Mouse (Mus musculus) granulocyte monocyte progenitor cell, adult 5-6 weeks (primary cell): ENCODE results near the gene Iyd. TPM values are rescaled to one million over a fixed set of nuclear protein-coding genes. Genes with fewer than 3 reads are reported as not detected.
A peak's percentile ranks its signal among the peaks of the same experiment; 100 is the strongest.
"Not testable (repeated sequence)": the region's sequence is repeated elsewhere in the genome, so short reads cannot be mapped to it uniquely, and the experiment has no call there.

Source experiments
- ATAC-seq: replicated peaks from 2 replicates; pipeline ENCODE4 v1.8.0; 2016; ENCODE audit warnings: mild to moderate bottlenecking, moderate TSS enrichment, inconsistent platforms; ENCODE audit not compliant: poor library complexity, severe bottlenecking
- total RNA-seq, 2 experiments: library from RNA; stranded (forward) in 1 of 2; stranded (reverse) in 1 of 2; fragments of 200-712, 200-1000 nt in 1 of 2; fragments of >200 nt in 1 of 2; fragmentation: Nextera tagmentation in 1 of 2; gene quantifications; 2 replicates each; pipeline ENCODE4 v1.2.3; 2014 to 2017

Gene Iyd
- total RNA-seq (2014; fragmentation: Nextera tagmentation) (not detected in 2 replicates), total RNA-seq (2017) (not detected in 2 replicates)

- ATAC-seq = no peak
These were observed at the start of gene Iyd for GRCm38 (mm10) chr10:3540003-3540827. Gene Iyd, plus strand, starts transcription at chr10:3540240.

DNA sequence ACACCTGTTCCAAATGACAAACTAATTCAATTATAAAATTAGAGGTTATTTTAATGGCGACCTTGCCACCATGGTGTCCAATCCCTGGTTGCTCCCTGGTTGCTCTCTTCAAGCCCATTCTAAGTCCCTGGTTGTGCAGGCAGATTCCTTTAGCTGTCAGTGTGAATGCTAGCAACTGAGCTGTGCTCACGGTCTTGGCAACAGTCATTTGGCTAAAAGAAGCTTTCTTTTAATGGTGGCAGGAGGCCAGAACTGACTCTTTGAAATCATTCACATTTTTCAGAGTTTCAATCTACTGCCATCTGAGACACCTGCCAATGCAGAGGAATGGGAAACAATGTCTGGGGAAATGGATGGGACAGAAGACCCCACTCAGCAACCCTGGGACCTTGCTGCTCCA is 43.2 kb upstream of the Iyd start:
- no peak for ATAC-seq

DNA sequence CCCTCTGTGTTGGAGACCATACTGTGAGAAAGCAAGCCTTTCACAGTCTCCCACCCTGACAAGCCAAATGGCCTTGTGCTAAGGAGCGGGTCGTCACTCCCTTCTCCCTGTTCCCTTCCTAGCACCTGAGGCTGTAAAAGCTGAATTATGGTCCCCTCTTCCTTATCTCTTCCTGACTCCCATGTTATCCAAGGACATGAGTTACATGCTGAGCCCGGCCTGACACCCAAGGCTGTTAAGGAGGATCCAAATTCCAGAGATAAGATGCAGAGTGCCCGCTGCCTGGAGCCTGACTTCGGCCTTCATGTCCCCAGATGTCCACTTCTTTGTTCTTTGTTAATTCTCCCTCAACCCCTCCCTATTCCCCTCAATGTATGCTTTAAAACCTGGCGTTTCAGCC is 39.2 kb upstream of the Iyd start:
- ATAC-seq = not testable (repeated sequence)

- ATAC-seq = no peak
These were observed 32.4 kb upstream of the Iyd start for GRCm38 (mm10) chr10:3507484-3508221.

DNA sequence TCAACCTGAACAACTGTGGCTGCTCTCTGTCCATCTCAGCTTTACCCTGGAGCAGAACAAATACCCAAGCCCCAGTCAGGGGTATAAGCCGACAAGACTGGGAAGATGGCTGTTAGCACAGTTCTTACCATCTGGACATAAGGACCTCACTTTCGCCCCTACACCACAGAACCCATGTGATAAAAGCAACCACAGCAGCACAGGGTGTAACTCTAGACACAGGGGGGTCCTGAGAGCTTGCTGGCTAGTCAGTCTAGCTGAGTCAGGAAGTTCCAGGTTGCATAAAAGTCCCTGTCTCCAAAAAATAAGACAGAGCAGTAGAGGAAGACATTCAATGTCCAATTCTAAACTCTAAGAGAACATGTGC is 31.8 kb upstream of the Iyd start:
- ATAC-seq = no peak

- no peak for ATAC-seq
These were observed 31.3 kb upstream of the Iyd start for GRCm38 (mm10) chr10:3508746-3509145.

- ATAC-seq = no peak
These were observed 30.3 kb upstream of the Iyd start for GRCm38 (mm10) chr10:3509663-3510277.

DNA sequence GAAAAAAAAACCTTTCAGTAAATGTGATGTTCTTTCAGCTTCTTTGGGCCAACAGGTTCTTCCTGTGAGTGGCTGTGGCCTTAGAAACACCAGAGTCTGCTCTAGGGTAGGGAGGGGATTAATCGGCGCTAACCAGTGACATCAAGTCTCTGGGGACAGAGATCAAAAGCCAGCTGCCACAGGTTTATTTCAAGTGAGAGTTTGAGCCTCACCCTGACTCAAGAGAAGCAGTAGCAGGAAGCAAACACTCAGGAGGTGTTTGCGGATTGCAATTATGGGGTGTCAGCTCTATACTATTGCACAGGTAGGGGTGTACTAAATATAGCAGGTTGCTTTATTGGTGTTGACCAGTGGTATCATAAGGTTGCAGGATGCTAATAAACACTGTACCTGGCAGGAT is 29.6 kb upstream of the Iyd start:
- ATAC-seq = no peak

GRCm38 (mm10) chr10:3511401-3511800 is 28.6 kb upstream of the Iyd start:
- no peak for ATAC-seq

DNA sequence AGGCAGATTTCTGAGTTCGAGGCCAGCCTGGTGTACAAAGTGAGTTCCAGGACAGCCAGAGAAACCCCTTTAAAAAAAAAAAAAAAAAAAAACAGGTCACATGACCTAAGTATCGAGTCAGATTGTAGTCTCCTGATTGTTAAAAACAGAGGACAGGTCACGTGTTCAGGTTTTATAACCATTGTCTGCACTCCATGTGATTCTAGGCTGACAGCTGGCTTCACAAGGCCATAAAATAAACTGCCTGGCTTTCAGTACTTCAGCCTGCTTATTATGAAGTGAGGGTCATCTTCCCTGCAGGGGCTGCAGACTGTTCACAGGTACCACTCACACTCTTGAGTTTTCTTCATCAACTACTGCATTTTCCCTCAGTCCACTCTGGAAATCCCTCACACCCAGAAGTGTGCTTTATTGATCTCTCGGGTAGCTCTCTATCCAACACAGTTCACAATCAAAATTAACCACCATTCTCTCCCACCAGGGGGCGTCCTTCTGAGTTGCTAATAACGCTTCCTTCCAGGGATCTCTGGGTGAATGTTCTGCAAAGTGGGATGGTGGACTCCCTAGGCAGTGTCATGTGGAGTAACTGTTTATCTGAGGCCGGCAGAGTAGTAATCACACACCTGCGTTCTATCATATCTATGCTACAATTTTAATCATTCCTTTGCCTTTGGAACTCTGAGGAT is 27.3 kb upstream of the Iyd start:
- no peak for ATAC-seq

DNA sequence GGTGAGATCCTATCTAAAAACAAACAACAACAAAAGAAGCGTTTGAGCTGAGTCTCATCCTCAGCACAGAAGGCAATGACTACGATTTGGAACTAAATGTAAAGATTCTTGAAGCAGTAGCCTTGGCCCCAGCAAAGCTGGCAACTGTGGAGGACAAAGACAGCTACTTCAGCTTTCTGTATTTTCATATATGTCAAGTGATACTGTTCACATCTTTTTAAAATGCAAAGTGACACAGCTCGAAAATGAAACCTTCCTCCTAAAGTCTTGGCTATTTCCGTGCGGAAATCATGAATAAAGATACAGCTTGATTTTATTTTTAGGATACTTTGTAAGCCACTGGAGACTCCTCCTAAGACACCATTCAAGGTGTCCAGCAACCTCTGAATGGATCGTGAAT is 26.1 kb upstream of the Iyd start:
- no peak for ATAC-seq

DNA sequence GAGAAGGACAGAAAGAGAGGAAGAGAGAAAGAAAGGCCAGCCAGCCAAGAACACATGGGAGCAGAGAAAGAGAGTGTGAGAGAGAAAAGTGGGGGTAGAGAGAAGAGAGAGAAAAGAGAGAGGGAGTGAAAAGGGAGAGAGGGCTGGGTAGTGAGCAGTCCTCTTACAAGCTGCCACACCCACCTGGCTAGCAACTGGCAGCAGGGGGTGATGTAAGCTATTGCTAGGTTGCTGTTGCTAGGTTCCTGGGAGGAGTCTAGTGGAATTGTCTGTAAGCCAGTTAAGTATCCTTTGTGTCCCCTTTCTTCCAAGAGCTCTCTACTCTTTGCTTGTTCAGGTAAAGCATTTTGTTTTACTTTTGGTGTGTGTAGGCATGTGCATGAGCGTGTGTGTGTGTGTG is 25.4 kb upstream of the Iyd start:
- no peak for ATAC-seq

DNA sequence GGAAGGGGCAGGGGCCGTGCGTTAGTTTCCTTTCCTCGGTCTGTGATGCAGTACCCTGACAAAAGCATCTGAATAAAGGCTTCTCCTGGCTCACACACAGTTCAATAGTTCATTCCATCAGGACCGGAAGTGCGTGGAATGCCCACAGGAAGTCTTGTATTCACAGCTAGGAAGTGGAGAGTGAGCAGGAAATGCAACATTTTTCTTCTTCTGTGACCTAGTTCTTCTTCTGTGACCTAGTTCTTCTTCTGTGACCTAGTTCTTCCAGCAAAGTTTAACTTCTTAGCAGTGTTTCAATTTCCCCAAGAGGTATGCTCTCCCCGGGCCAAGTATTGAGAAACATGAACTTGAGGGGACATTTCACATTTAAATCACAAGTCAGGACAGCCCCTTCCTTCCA is 23.6 kb upstream of the Iyd start:
- ATAC-seq = peak; percentile 59

- no peak for ATAC-seq
These were observed 16.8 kb upstream of the Iyd start for GRCm38 (mm10) chr10:3523044-3523793.

GRCm38 (mm10) chr10:3524513-3524912 is 15.5 kb upstream of the Iyd start:
- no peak for ATAC-seq

DNA sequence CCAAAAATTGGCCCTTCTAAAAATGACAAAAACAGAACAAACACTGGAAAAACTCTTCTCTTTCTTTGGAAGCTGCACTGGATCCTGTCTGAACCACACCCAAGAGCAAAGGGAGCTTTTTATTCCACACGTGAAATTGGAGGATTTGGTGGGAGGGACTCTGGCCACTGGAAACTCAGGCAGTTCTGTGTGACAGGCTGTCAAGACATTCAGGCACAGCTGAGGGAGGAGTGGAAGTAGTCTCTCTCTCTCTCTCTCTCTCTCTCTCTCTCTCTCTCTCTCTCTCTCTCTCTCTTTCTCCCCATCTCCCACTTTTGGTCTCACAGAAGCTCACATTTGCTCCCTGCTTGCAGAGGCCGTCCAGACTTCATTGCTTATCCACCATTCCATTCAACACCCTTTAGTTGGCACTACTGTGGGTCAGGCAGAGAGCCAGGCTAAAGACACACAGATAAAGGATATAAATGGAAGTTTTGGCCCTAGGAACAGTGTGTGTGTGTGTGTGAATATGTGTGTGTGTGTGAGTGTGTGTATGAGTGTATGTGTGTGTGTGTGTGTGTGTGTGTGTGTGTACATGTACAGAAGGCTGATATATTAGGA is 14.5 kb upstream of the Iyd start:
- ATAC-seq = no peak

- no peak for ATAC-seq
These were observed 10.2 kb upstream of the Iyd start for GRCm38 (mm10) chr10:3529807-3530206.

DNA sequence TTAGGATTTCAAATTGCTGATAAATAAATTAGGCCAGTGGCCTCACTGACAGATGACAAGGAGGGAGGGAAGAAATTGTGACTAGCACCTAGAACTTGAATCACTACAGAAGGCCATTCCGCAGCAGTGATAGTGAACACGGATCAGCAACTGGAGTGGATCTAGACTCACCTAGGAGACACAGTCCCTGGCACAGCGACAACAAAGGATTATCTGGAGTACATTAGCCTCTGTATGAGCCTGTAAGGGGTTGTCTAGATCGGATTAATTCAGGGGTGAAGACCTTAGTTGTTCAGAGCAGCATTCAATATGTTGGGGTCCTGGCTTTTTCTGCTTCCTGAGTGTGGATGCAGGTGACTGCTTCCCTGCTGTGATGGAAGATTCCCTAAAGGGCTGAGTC is 9.4 kb upstream of the Iyd start:
- ATAC-seq = no peak

DNA sequence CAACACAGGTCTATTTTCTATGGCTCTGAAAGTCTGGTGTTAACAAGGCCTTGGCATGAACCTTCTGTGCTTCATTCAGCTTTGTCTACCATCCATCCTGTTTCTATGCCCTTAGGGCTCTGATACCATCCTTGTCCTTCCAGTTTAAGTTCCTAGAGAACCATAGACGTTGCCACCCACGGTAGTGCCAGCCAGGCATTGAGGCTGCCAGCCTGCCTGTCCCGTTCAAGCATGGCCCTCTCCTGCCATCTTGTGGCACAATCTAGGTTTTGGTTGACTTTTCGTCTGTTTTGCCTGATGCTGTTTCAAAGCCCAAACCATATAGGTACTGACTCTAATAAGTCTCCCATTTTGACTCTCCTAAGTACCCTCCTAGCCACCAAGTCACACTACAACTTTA is 8.7 kb upstream of the Iyd start:
- ATAC-seq = peak; percentile 69

GRCm38 (mm10) chr10:3534445-3534844 is 5.6 kb upstream of the Iyd start:
- ATAC-seq = peak; percentile 27; the same call in 1 of the 2 replicates
